8 mouse cellular contexts compared by ENCODE assay signal in genomic region chr9:59486076-59486518, GRCm38 (mm10). TPM values are rescaled to one million over a fixed set of nuclear protein-coding genes. Genes with fewer than 3 reads are reported as not detected.
DNase-seq lines count a peak whose midpoint lies in the region; ATAC-seq and TF ChIP-seq lines count a peak whose summit lies in the region.

No protein-coding gene starts in this region.

- no peak for TF ChIP-seq CTCF in thymus, adult 2 months (IDR thresholded peaks at IDR 0.05; ENCODE audit: borderline replicate concordance, control insufficient read depth, extremely low read depth, insufficient read depth, low read length, poor library complexity)

- peak overlapping the region; percentile 26 for H3K27ac ChIP-seq in thymus, adult 2 months (ENCODE audit: control insufficient read depth, insufficient read depth, low read length)
- peak overlapping the region; percentile 99 for H3K27ac ChIP-seq in hindbrain, embryonic 11.5 days (ENCODE audit: low read depth, low read length)

- WGBS in thymus, adult 2 months, result under 1% methylated on average over 63 of the region's 71 CpGs
- 0% methylated on average over 29 of the region's 71 CpGs for WGBS in hindbrain, embryonic 11.5 days

- no peak for TF ChIP-seq POLR2A in thymus, adult 2 months (IDR thresholded peaks at IDR 0.05; ENCODE audit: control insufficient read depth, extremely low read depth, insufficient read depth, low read length, poor library complexity)

- H3K4me1 ChIP-seq in thymus, adult 2 months (replicated peaks; ENCODE audit: control insufficient read depth, insufficient read depth, low read length), result peaks cover 2% of the 10 kb centered on the region; the same call in 1 of the 2 replicates
- no peaks in the 10 kb centered on the region for H3K4me1 ChIP-seq in hindbrain, embryonic 11.5 days (replicated peaks; ENCODE audit: control insufficient read depth, insufficient read depth, low read length)

- H3K36me3 ChIP-seq in thymus, adult 2 months (ENCODE audit: control insufficient read depth, insufficient read depth, low read length), result no peaks in the 10 kb centered on the region
- H3K36me3 ChIP-seq in hindbrain, embryonic 11.5 days (ENCODE audit: control insufficient read depth, insufficient read depth, low read length), result no peaks in the 10 kb centered on the region

- H3K9me3 ChIP-seq in hindbrain, embryonic 11.5 days (ENCODE audit: control insufficient read depth, low read length), result no peaks in the 10 kb centered on the region

- peak; percentile 57 for ATAC-seq in frontal cortex, adult (ENCODE audit: low TSS enrichment)
- ATAC-seq in hindbrain, embryonic 11.5 days (ENCODE audit: low FRiP score), result peak; percentile 74
- ATAC-seq in megakaryocyte, adult 5-6 weeks (ENCODE audit: poor library complexity, severe bottlenecking), result peak; percentile 8

- DNase-seq in frontal cortex, postnatal 10 days (ENCODE audit: low spot score in 2 of 2), result no peak
- DNase-seq in thymus, adult 2 months, result no peak
- DNase-seq in thymus, postnatal 25 days, result no peak
- DNase-seq in hindbrain, embryonic 11.5 days (ENCODE audit: low spot score), result peak; percentile 79
- DNase-seq in cerebellum, postnatal 10 days, result no peak
- DNase-seq in urinary bladder, postnatal 14 days (ENCODE audit: low spot score), result no peak

- H3K4me2 ChIP-seq in hindbrain, embryonic 11.5 days (replicated peaks; ENCODE audit: low read depth, low read length), result peak overlapping the region; percentile 84

- H3K4me3 ChIP-seq in thymus, adult 2 months (ENCODE audit: control insufficient read depth, insufficient read depth, low read length), result peak overlapping the region; percentile 81
- peak overlapping the region; percentile 99 for H3K4me3 ChIP-seq in hindbrain, embryonic 11.5 days (ENCODE audit: low read depth, low read length)

- peak overlapping the region; percentile 99 for H3K9ac ChIP-seq in hindbrain, embryonic 11.5 days (ENCODE audit: low read depth, low read length)

- H3K27me3 ChIP-seq in thymus, adult 2 months (ENCODE audit: control insufficient read depth, insufficient read depth, low read length), result no peaks in the 10 kb centered on the region
- no peaks in the 10 kb centered on the region for H3K27me3 ChIP-seq in hindbrain, embryonic 11.5 days (ENCODE audit: control insufficient read depth, insufficient read depth, low read length)

RNA-seq across cellular contexts. Expression of gene Arih1, which starts 0.3 kb away (rescaled TPM):
- 32.7 and 34.1 TPM in 2 replicates for polyA plus RNA-seq in thymus, adult 2 months (2012; rRNA removed)
- polyA plus RNA-seq in hindbrain, embryonic 11.5 days (2014; fragmentation: Nextera tagmentation; extraction: Ambion mirVana), result 20.8 and 21.6 TPM in 2 replicates
- total RNA-seq in megakaryocyte, adult 5-6 weeks (2015), result 84.9 and 95.7 TPM in 2 replicates
- total RNA-seq in megakaryocyte, adult 5-6 weeks (2017), result 71.7 and 94.6 TPM in 2 replicates

RNA-seq across cellular contexts. Expression of gene Hexa, which starts 53.2 kb away (rescaled TPM):
- 65.4 and 83.0 TPM in 2 replicates for polyA plus RNA-seq in thymus, adult 2 months (2012; rRNA removed)
- 51.2 and 54.9 TPM in 2 replicates for polyA plus RNA-seq in hindbrain, embryonic 11.5 days (2014; fragmentation: Nextera tagmentation; extraction: Ambion mirVana)
- 159 and 162 TPM in 2 replicates for total RNA-seq in megakaryocyte, adult 5-6 weeks (2015)
- 252 and 269 TPM in 2 replicates for total RNA-seq in megakaryocyte, adult 5-6 weeks (2017)

RNA-seq across cellular contexts. Expression of gene Tmem202, which starts 53.5 kb away (rescaled TPM):
- polyA plus RNA-seq in thymus, adult 2 months (2012; rRNA removed), result 0.23 and 0.35 TPM in 2 replicates
- 0.14 and 0.15 TPM in 2 replicates for polyA plus RNA-seq in hindbrain, embryonic 11.5 days (2014; fragmentation: Nextera tagmentation; extraction: Ambion mirVana)
- 0.75 and 1.4 TPM in 2 replicates for total RNA-seq in megakaryocyte, adult 5-6 weeks (2015)
- 0.41 and 0.59 TPM in 2 replicates for total RNA-seq in megakaryocyte, adult 5-6 weeks (2017)

Comparison
In these comparisons a context has a peak if more than half of its experiments do, and no peak if none do; other contexts are left out.
1. ATAC-seq: peak in every context shown above with its lines; median percentile 74 in hindbrain, embryonic 11.5 days; 57 in frontal cortex, adult; 8 in megakaryocyte, adult 5-6 weeks.